Mouse (Mus musculus) heart, adult 11 months (tissue): ENCODE measurements around the gene Mpnd.

ENCODE experiments used
- DNase-seq: peaks from one replicate; pipeline ENCODE4 v3.0.0; 2022

The Mpnd gene

GRCm38 (mm10) chr17:56020400-56021084, 15.0 kb downstream of the Mpnd start:
- peak; percentile 89 for DNase-seq

DNA sequence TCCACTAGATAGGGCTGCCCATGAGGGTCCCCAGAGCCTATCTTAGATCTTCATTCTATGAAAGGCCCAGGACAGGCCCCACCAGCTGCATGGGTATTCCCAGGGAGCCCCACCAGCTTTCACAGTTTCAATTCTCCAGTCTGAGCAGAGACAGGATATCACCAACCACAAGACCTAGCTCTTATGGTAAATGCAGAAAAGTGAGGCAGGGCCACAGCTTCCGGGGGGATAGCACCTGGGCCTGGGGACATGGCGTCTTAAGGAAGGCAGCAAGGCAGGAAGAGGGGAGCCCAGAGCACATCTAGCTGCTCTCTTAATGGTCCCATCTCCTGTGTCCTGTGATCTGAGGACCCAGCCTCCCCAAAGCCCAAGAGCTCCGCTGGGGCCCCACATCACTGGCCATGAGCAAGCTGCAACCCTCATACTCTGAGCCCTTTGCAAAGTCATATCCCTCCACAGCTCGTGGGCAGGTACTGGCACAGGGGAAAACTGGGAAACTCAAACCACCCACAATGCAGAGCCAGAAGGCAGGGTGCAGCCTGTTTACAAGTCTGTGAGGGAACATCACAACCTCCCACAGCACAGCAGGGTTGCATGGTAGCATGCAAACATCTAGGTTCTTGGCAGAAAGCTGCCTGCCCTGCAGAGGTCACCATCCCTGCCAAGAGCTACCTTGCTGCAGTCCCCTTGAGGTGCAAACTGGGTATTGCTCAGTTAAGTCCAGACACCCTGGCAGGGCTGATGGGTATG, 15.8 kb downstream of the Mpnd start:
- DNase-seq, result peak; percentile 92

GRCm38 (mm10) chr17:56022131-56022988, 16.8 kb downstream of the Mpnd start:
- peak; percentile 89 for DNase-seq

DNA sequence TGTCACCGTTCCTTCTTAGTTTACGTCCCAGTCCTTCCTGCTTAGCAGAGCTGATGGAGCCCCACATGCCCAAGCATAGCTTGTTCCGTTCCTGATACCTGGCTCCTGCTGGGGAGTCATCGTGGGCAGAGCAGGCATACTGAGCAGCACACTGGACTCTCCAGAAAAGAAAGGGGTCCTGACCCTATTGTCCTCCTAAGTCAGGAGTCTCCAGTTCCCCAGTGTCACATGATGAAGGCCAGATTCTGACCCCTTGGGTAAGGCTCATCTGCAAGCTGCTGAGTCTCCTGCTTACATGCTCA, 17.4 kb downstream of the Mpnd start:
- DNase-seq, result peak; percentile 87

DNA sequence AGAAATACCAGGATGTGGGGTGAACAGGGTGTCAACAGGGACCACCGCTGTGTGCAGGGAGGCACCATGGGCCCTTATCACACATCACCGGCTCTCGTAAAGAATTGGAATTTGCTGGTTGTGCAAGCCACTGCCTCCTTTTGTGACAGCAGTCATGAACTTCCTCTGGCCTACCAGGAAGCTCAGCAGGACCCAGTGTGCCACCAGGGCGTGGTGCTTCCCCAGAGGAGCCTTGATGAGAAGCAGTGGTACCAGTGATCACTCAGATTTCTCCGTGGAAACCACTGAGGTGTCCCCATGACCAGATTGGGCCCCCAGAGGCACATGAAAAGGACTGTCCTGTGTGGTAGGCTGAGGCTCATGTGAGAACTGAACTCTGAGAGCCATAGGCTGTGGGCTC, 17.9 kb downstream of the Mpnd start:
- peak; percentile 96 for DNase-seq

GRCm38 (mm10) chr17:56024476-56024875, 19.0 kb downstream of the Mpnd start:
- DNase-seq, result peak; percentile 94

- peak; percentile 91 for DNase-seq
Observed at GRCm38 (mm10) chr17:56024931-56025330, 19.4 kb downstream of the Mpnd start.

DNA sequence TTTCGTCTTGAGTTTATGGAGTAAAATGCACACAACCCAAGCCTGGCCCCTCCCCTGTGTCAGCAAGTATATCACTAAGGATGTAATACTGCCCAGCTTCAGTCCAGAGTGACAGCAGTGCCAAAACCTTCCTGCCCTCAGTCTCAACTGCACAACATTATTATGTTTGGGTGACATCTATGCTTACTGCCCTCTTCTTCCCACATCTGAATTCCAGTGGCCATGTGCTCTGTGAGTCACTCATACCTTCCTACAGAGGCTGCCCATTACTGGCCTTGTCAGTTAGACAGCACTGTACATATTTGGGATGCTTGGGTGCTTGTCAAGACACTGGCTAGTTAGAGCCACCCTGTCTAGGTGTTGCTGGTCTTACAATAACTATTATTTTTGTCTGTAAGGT, 20.8 kb downstream of the Mpnd start:
- no peak for DNase-seq

GRCm38 (mm10) chr17:56026881-56027280, 21.4 kb downstream of the Mpnd start:
- DNase-seq, result peak; percentile 89

- peak; percentile 94 for DNase-seq
Observed at GRCm38 (mm10) chr17:56027801-56028441, 22.4 kb downstream of the Mpnd start.

- peak; percentile 92 for DNase-seq
Observed at GRCm38 (mm10) chr17:56030238-56030870, 24.8 kb downstream of the Mpnd start.

GRCm38 (mm10) chr17:56030919-56031318, 25.4 kb downstream of the Mpnd start:
- peak; percentile 98 for DNase-seq

GRCm38 (mm10) chr17:56031431-56031830, 25.9 kb downstream of the Mpnd start:
- DNase-seq, result peak; percentile 92

- DNase-seq, result peak; percentile 93
Observed at GRCm38 (mm10) chr17:56032127-56032733, 26.7 kb downstream of the Mpnd start.

DNA sequence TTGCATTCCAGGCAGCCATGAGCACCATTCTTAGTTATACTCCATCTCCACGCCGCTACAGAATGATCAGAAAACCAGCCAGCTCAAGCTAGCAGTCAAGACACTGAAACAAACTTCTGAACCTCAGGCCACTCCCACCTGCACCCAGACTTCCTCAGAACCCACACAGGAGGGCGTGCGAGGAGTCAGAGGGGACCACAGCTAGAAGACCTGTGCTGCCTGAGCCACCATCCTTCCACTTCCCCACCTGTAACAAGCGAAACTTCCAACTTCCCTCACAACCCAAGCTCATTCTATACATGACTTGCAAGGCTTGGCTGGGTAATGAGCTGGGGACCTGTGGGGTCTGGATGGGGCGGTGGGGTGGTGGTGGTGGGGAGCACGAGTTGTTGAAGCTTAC, 27.3 kb downstream of the Mpnd start:
- DNase-seq, result peak; percentile 90

DNA sequence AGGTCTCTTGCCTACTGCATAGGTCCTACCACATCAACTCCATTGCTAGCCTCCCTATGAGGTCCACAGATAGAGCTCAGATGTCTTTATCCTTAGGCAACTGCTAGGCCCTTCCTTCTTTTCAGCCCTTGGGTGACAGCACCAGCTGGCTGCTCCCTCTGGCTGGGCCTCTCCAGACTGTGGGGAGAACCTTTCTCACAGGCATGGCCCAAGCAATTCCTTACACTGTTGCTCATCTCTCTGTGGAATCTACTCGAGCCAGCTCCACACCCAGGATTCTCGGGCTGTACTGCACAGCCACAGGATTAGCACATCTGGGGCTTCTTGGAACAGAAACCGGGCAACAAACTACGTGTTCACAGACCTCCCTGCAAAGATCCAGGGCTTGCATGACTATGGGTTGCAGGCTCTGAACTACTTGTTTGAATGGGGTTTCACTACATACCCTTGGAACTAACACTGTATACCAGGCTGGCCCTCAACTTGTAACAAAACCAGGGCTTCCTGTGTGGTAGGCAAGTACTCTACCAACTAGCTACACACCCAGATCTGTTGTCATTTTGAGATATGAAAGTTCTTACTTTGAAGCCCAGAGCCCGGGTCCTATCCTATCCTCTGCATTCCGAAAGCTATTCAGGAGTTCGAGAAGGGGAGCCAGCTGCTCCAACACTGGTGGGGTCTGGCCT, 28.7 kb downstream of the Mpnd start:
- DNase-seq, result peak; percentile 96

DNA sequence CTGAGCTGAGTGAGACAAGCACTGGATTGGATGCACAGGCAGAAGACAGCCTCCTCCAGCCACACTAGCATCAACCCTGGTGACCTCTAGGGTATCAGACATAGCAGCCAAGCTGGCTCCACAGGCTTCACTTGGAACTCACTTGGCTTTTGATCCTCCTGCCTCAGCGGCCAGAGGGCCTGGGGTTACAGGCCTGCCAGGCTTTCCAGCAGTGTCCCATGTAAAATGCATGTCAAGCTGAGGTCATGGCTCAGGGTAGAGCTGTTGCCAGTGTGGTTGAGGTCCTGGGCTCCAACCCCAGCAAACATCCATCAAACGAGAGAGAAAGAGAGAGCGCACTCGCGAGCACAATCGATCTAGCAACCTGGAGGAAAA, 29.2 kb downstream of the Mpnd start:
- DNase-seq, result peak; percentile 92

DNA sequence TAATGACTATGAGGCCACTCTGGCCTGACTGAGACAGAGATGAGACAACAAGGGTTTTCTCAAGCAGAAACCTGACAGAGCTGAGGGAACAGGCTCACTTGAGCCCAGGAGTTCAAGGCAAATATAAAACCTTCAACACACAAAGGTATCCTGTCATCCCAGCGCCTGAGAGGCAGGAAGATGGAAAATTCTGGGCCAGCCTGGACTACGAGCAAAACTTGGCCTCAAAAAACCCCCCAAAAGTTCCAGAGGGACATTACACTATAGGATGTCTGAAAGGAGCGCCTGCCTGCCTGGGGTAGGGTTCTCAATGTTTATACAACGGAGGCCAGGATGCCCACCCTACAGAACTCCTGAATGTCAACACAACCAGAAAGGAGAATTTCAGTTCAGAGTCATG, 29.7 kb downstream of the Mpnd start:
- peak; percentile 88 for DNase-seq

- DNase-seq, result peak; percentile 100
Observed at GRCm38 (mm10) chr17:56036176-56036900, 30.8 kb downstream of the Mpnd start, which contains the start of gene Sh3gl1. TSS of gene Sh3gl1 (minus strand) at chr17:56036635.

GRCm38 (mm10) chr17:56036901-56037287, 31.4 kb downstream of the Mpnd start:
- peak; percentile 96 for DNase-seq
